Mouse (Mus musculus): ENCODE results near the gene Gm20388.

GRCm38 (mm10) chr8:120002348-120002747 lies 91.7 kb downstream of the Gm20388 start:
- TF ChIP-seq CTCF (conservative IDR thresholded peaks at IDR 0.05; ENCODE audit: insufficient read depth, insufficient read length, low read depth, low read length) (no peak), POLR2A (IDR thresholded peaks at IDR 0.05; ENCODE audit: low read depth, low read length) (no peak)

Data from kidney, adult 2 months (tissue).